ENCODE assay signal across 10 mouse cellular contexts in the genomic region with DNA sequence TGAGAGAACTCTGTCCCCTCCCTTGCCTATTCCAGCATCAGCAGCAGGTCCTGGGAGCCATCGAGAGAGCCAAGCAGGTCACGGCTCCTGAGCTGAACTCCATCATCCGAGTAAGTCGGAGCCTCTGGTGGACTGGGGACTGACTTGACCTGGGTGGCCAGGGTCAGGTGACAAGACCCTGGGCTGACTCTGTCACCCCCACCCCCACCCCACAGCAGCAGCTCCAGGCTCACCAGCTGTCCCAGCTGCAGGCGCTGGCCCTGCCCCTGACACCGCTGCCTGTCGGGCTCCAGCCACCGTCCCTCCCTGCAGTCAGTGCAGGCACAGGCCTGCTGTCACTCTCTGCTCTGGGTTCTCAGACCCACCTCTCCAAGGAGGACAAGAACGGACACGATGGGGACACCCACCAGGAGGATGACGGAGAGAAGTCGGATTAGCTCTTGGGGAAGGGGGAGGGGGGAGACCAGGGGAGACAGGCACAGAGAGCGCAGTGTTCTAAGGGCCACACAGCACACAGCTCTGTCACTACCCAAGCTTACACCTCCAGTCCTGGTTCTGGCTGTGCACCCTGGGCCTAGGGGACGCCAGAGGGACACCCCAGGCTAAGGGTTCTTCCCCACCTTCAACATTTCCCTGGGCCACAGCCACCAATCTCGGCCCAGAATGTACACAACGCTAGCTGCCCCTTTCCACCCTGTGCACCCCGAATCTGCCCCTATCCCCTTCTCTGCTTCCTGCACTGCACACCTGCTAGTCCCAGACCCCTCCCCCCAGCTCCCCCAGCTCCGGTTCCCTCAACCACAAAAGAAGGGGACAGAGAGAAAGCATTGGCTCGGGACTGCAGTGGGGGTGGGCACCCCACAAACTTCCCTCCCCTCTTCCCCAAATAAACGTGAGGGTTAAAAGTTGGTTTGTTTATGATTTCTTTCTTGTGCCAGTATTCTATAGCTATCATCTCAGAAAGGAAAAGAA. TPM values are rescaled to one million over a fixed set of nuclear protein-coding genes. Genes with fewer than 3 reads are reported as not detected.
DNase-seq lines count a peak whose midpoint lies in the region; ATAC-seq lines count a peak whose summit lies in the region.
"Had no signal": no experiment of that assay in that cellular context is flagged by ENCODE, and none has a peak within 500 bp of the region (broad histone marks: within the 10 kb centered on the region; RNA-seq: fewer than 3 reads in every experiment).

No protein-coding gene starts in this region.

- no peak overlapping the region for H3K27ac ChIP-seq in midbrain, embryonic 11.5 days (ENCODE audit: low read depth, low read length)
- no peak overlapping the region for H3K27ac ChIP-seq in midbrain, embryonic 15.5 days
- H3K27ac ChIP-seq in limb, embryonic 10.5 days, result peak overlapping the region; percentile 85
- H3K27ac ChIP-seq in forebrain, embryonic 13.5 days, result no peak overlapping the region
- H3K27ac ChIP-seq: liver, embryonic 14.5 days had no signal

- H3K27me3 ChIP-seq in midbrain, embryonic 11.5 days (ENCODE audit: control insufficient read depth, insufficient read depth, low read length), result peaks cover 26% of the 10 kb centered on the region
- H3K27me3 ChIP-seq in midbrain, embryonic 15.5 days (replicated peaks), result peaks cover 31% of the 10 kb centered on the region
- H3K27me3 ChIP-seq in limb, embryonic 10.5 days (ENCODE audit: low read depth, poor library complexity, severe bottlenecking), result peaks cover 34% of the 10 kb centered on the region
- peaks cover 44% of the 10 kb centered on the region for H3K27me3 ChIP-seq in forebrain, embryonic 13.5 days

- H3K4me1 ChIP-seq in midbrain, embryonic 11.5 days (ENCODE audit: control insufficient read depth, insufficient read depth, low read length), result peaks cover 62% of the 10 kb centered on the region
- peaks cover 69% of the 10 kb centered on the region for H3K4me1 ChIP-seq in midbrain, embryonic 15.5 days
- H3K4me1 ChIP-seq in limb, embryonic 10.5 days, result peaks cover 94% of the 10 kb centered on the region
- H3K4me1 ChIP-seq in forebrain, embryonic 13.5 days, result peaks cover 81% of the 10 kb centered on the region

- DNase-seq in cerebellum, adult 9-10 months, result peak; percentile 50
- DNase-seq in cerebellum, postnatal 14 days, result no peak
- no peak for DNase-seq in midbrain, embryonic 11.5 days (ENCODE audit: low spot score, missing footprints)
- no peak for DNase-seq in limb, embryonic 10.5 days (ENCODE audit: low spot score)
- peak; percentile 86 to 93 for DNase-seq in thymus, postnatal 36 days
- no peak for DNase-seq in cerebellum, adult 9-11 months

- no peak overlapping the region for H3K9ac ChIP-seq in midbrain, embryonic 11.5 days (ENCODE audit: low read length)
- H3K9ac ChIP-seq in midbrain, embryonic 15.5 days, result no peak overlapping the region
- H3K9ac ChIP-seq in forebrain, embryonic 13.5 days, result no peak overlapping the region
- H3K9ac ChIP-seq: liver, embryonic 14.5 days had no signal

- no peak for ATAC-seq in midbrain, embryonic 11.5 days (ENCODE audit: low FRiP score)
- no peak for ATAC-seq in midbrain, embryonic 15.5 days (replicated peaks)
- no peak for ATAC-seq in forebrain, embryonic 13.5 days
- ATAC-seq: inflammation-experienced regulatory T-cells, adult 6 months had no signal

- WGBS in midbrain, embryonic 11.5 days, result 20% methylated on average over 20 of the region's 20 CpGs
- 35% methylated on average over 20 of the region's 20 CpGs for WGBS in midbrain, embryonic 15.5 days
- 26% methylated on average over 20 of the region's 20 CpGs for WGBS in limb, embryonic 10.5 days
- 27% methylated on average over 20 of the region's 20 CpGs for WGBS in forebrain, embryonic 13.5 days

- H3K36me3 ChIP-seq in midbrain, embryonic 11.5 days (ENCODE audit: control insufficient read depth, insufficient read depth, low read length), result peaks cover 8% of the 10 kb centered on the region
- H3K36me3 ChIP-seq in midbrain, embryonic 15.5 days (replicated peaks), result peaks cover 11% of the 10 kb centered on the region; the same call in 1 of the 2 replicates
- H3K36me3 ChIP-seq in limb, embryonic 10.5 days, result peaks cover 61% of the 10 kb centered on the region
- peaks cover 59% of the 10 kb centered on the region for H3K36me3 ChIP-seq in forebrain, embryonic 13.5 days (ENCODE audit: poor library complexity, severe bottlenecking)

- 0 out of 2 replicates have a peak overlapping the region, but pooled peaks have one; percentile 3 for H3K4me3 ChIP-seq in midbrain, embryonic 11.5 days (ENCODE audit: low read depth, low read length)
- H3K4me3 ChIP-seq in midbrain, embryonic 15.5 days, result no peak overlapping the region
- peak overlapping the region; percentile 49 for H3K4me3 ChIP-seq in limb, embryonic 10.5 days
- H3K4me3 ChIP-seq in forebrain, embryonic 13.5 days, result no peak overlapping the region

- no peaks in the 10 kb centered on the region for H3K9me3 ChIP-seq in midbrain, embryonic 11.5 days (ENCODE audit: control insufficient read depth, low read length)
- no peaks in the 10 kb centered on the region for H3K9me3 ChIP-seq in midbrain, embryonic 15.5 days
- H3K9me3 ChIP-seq in limb, embryonic 10.5 days (replicated peaks), result no peaks in the 10 kb centered on the region
- no peaks in the 10 kb centered on the region for H3K9me3 ChIP-seq in forebrain, embryonic 13.5 days (replicated peaks)

- no peak overlapping the region for H3K4me2 ChIP-seq in midbrain, embryonic 11.5 days
- H3K4me2 ChIP-seq in midbrain, embryonic 15.5 days, result no peak overlapping the region
- no peak overlapping the region for H3K4me2 ChIP-seq in forebrain, embryonic 13.5 days

RNA-seq across cellular contexts. Expression of gene Aes, which starts 6.3 kb away (rescaled TPM):
- polyA plus RNA-seq in midbrain, embryonic 11.5 days (2014; fragmentation: Nextera tagmentation; extraction: Ambion mirVana), result 306 and 325 TPM in 2 replicates
- 802 and 851 TPM in 2 replicates for polyA plus RNA-seq in midbrain, embryonic 15.5 days (2015; fragmentation: Nextera tagmentation; extraction: Ambion mirVana)
- 337 and 432 TPM in 2 replicates for polyA plus RNA-seq in limb, embryonic 10.5 days (2016; fragmentation: Nextera tagmentation; extraction: Ambion mirVana)
- polyA plus RNA-seq in forebrain, embryonic 13.5 days (2015; fragmentation: Nextera tagmentation; extraction: Ambion mirVana), result 430 and 502 TPM in 2 replicates

RNA-seq across cellular contexts. Expression of gene Tle2, which starts 8.8 kb away (rescaled TPM):
- polyA plus RNA-seq in midbrain, embryonic 11.5 days (2014; fragmentation: Nextera tagmentation; extraction: Ambion mirVana), result 6.0 and 6.2 TPM in 2 replicates
- polyA plus RNA-seq in midbrain, embryonic 15.5 days (2015; fragmentation: Nextera tagmentation; extraction: Ambion mirVana), result 57.4 and 58.8 TPM in 2 replicates
- polyA plus RNA-seq in limb, embryonic 10.5 days (2016; fragmentation: Nextera tagmentation; extraction: Ambion mirVana), result 17.1 and 28.2 TPM in 2 replicates
- 15.1 and 17.7 TPM in 2 replicates for polyA plus RNA-seq in forebrain, embryonic 13.5 days (2015; fragmentation: Nextera tagmentation; extraction: Ambion mirVana)

RNA-seq across cellular contexts. Expression of gene Gna11, which starts 20.6 kb away (rescaled TPM):
- polyA plus RNA-seq in midbrain, embryonic 11.5 days (2014; fragmentation: Nextera tagmentation; extraction: Ambion mirVana), result 55.8 and 59.3 TPM in 2 replicates
- polyA plus RNA-seq in midbrain, embryonic 15.5 days (2015; fragmentation: Nextera tagmentation; extraction: Ambion mirVana), result 100 and 101 TPM in 2 replicates
- 88.5 and 91.5 TPM in 2 replicates for polyA plus RNA-seq in limb, embryonic 10.5 days (2016; fragmentation: Nextera tagmentation; extraction: Ambion mirVana)
- 79.0 and 84.3 TPM in 2 replicates for polyA plus RNA-seq in forebrain, embryonic 13.5 days (2015; fragmentation: Nextera tagmentation; extraction: Ambion mirVana)

RNA-seq across cellular contexts. Expression of gene Tle6, which starts 35.3 kb away (rescaled TPM):
- 4.6 and 6.0 TPM in 2 replicates for polyA plus RNA-seq in midbrain, embryonic 11.5 days (2014; fragmentation: Nextera tagmentation; extraction: Ambion mirVana)
- polyA plus RNA-seq in midbrain, embryonic 15.5 days (2015; fragmentation: Nextera tagmentation; extraction: Ambion mirVana), result 6.7 and 8.0 TPM in 2 replicates
- 12.6 and 15.5 TPM in 2 replicates for polyA plus RNA-seq in limb, embryonic 10.5 days (2016; fragmentation: Nextera tagmentation; extraction: Ambion mirVana)
- polyA plus RNA-seq in forebrain, embryonic 13.5 days (2015; fragmentation: Nextera tagmentation; extraction: Ambion mirVana), result 1.8 and 4.1 TPM in 2 replicates

RNA-seq across cellular contexts. Expression of gene BC025920, which starts 40.5 kb away (rescaled TPM):
- polyA plus RNA-seq in midbrain, embryonic 11.5 days (2014; fragmentation: Nextera tagmentation; extraction: Ambion mirVana), result 0.47 and 0.89 TPM in 2 replicates
- 1.8 and 2.0 TPM in 2 replicates for polyA plus RNA-seq in midbrain, embryonic 15.5 days (2015; fragmentation: Nextera tagmentation; extraction: Ambion mirVana)
- 1.4 TPM in 2 replicates for polyA plus RNA-seq in limb, embryonic 10.5 days (2016; fragmentation: Nextera tagmentation; extraction: Ambion mirVana)
- polyA plus RNA-seq in forebrain, embryonic 13.5 days (2015; fragmentation: Nextera tagmentation; extraction: Ambion mirVana), result 2.0 and 3.7 TPM in 2 replicates

Comparison
In these comparisons a context has a peak if more than half of its experiments do, and no peak if none do; other contexts are left out.
1. DNase-seq: peak in cerebellum, adult 9-10 months (single experiment) and thymus, postnatal 36 days (2 of 2); none in cerebellum, postnatal 14 days (0 of 2), midbrain, embryonic 11.5 days (single experiment), limb, embryonic 10.5 days (single experiment) and cerebellum, adult 9-11 months (single experiment).
2. H3K4me3 ChIP-seq: peak in midbrain, embryonic 11.5 days (single experiment) and limb, embryonic 10.5 days (single experiment); none in midbrain, embryonic 15.5 days (single experiment) and forebrain, embryonic 13.5 days (single experiment).